Mouse (Mus musculus) ES-E14 (cell line): ENCODE data around the gene Mtcl1.

Source experiments
- HCFC1 ChIP-seq: IDR thresholded peaks from 2 replicates; pipeline ENCODE4 v1.6.1; 2012; ENCODE audit warnings: low read length, inconsistent platforms, borderline replicate concordance; ENCODE audit not compliant: insufficient read depth
- MAFK ChIP-seq: IDR thresholded peaks from 2 replicates; pipeline ENCODE4 v1.6.1; 2014; ENCODE audit warnings: mild to moderate bottlenecking, low read depth, low read length, inconsistent platforms; ENCODE audit not compliant: insufficient read depth
- ZC3H11A ChIP-seq: IDR thresholded peaks from 2 replicates; pipeline ENCODE4 v1.6.1; 2012; ENCODE audit warnings: low read depth, mild to moderate bottlenecking, inconsistent platforms, low read length, borderline replicate concordance
- ZNF384 ChIP-seq: IDR thresholded peaks from 2 replicates; pipeline ENCODE4 v1.6.1; 2012; ENCODE audit warnings: low read depth, low read length, inconsistent platforms

- TF ChIP-seq ZNF384: no peak
- no peak for TF ChIP-seq HCFC1
- TF ChIP-seq MAFK: no peak
- TF ChIP-seq ZC3H11A: no peak
Observed at GRCm38 (mm10) chr17:66314566-66315285, 134.8 kb downstream of the Mtcl1 start.
